Mouse (Mus musculus) lung, postnatal 25 days (tissue): ENCODE measurements around the gene Tmem254a.
"Not testable (repeated sequence)": the region's sequence is repeated elsewhere in the genome, so short reads cannot be mapped to it uniquely, and the experiment has no call there.

ENCODE experiments used
- DNase-seq: peaks from one replicate; pipeline ENCODE4 v3.0.0; 2022; ENCODE audit warnings: low spot score

The Tmem254a gene

GRCm38 (mm10) chr14:25927562-25927881 is at the start of gene Tmem254a:
Gene Tmem254a (minus strand): TSS chr14:25927672.
- DNase-seq = not testable (repeated sequence)

GRCm38 (mm10) chr14:25957861-25958260 is 30.4 kb upstream of the Tmem254a start:
- DNase-seq = not testable (repeated sequence)

- not testable (repeated sequence) for DNase-seq
These were observed 10.5 kb upstream of the Tmem254a start, which contains the start of gene Cphx1 for GRCm38 (mm10) chr14:25938004-25938403. Gene Cphx1 (plus strand): TSS chr14:25938304.

GRCm38 (mm10) chr14:25936867-25937630 is 9.6 kb upstream of the Tmem254a start:
- DNase-seq = not testable (repeated sequence)

- not testable (repeated sequence) for DNase-seq
These were observed 484 bp downstream of the Tmem254a start for GRCm38 (mm10) chr14:25926814-25927561.

GRCm38 (mm10) chr14:25918427-25919170 is 8.9 kb downstream of the Tmem254a start:
- not testable (repeated sequence) for DNase-seq

- not testable (repeated sequence) for DNase-seq
These were observed 18.5 kb downstream of the Tmem254a start for GRCm38 (mm10) chr14:25908976-25909375.

- DNase-seq = not testable (repeated sequence)
These were observed 20.2 kb downstream of the Tmem254a start for GRCm38 (mm10) chr14:25907272-25907671.

GRCm38 (mm10) chr14:25905243-25905642 is 22.2 kb downstream of the Tmem254a start:
- DNase-seq = not testable (repeated sequence)

- DNase-seq = not testable (repeated sequence)
These were observed 24.5 kb downstream of the Tmem254a start, which contains the start of gene Plac9a for GRCm38 (mm10) chr14:25903000-25903399. Gene Plac9a (minus strand): TSS chr14:25903100.

- DNase-seq = not testable (repeated sequence)
These were observed 31.8 kb downstream of the Tmem254a start for GRCm38 (mm10) chr14:25895686-25896085.

- not testable (repeated sequence) for DNase-seq
These were observed 32.9 kb downstream of the Tmem254a start for GRCm38 (mm10) chr14:25894566-25894965.

GRCm38 (mm10) chr14:25885886-25886285 is 41.6 kb downstream of the Tmem254a start:
- DNase-seq = not testable (repeated sequence)

- DNase-seq = not testable (repeated sequence)
These were observed 45.7 kb downstream of the Tmem254a start for GRCm38 (mm10) chr14:25881769-25882168.

GRCm38 (mm10) chr14:25876640-25877039 is 50.8 kb downstream of the Tmem254a start:
- DNase-seq = not testable (repeated sequence)
